Mouse (Mus musculus) kidney, adult 2 months (tissue): ENCODE results near the gene Ccdc189. TPM values are rescaled to one million over a fixed set of nuclear protein-coding genes. Genes with fewer than 3 reads are reported as not detected.
"Not testable (repeated sequence)": the region's sequence is repeated elsewhere in the genome, so short reads cannot be mapped to it uniquely, and the experiment has no call there.

Source experiments
- DNase-seq: peaks from one replicate; pipeline ENCODE4 v3.0.0; 2021
- H3K27ac ChIP-seq: fragments of 200-500 bp; 2 replicates; pipeline ENCODE4 v1.5.1; 2012; ENCODE audit warnings: low read depth, low read length, control low read depth, inconsistent platforms; ENCODE audit not compliant: insufficient read depth
- H3K27me3 ChIP-seq: fragments of 200-500 bp; replicated peaks from 2 replicates; pipeline ENCODE4 v1.6.1; 2012; ENCODE audit warnings: mild to moderate bottlenecking, moderate library complexity, low read length, inconsistent platforms; ENCODE audit not compliant: control insufficient read depth, insufficient read depth
- H3K36me3 ChIP-seq: fragments of 200-500 bp; 2 replicates; pipeline ENCODE4 v1.6.1; 2012; ENCODE audit warnings: mild to moderate bottlenecking, moderate library complexity, low read length, inconsistent platforms; ENCODE audit not compliant: control insufficient read depth, insufficient read depth
- H3K4me1 ChIP-seq: fragments of 200-500 bp; 2 replicates; pipeline ENCODE4 v1.6.1; 2011; ENCODE audit warnings: low read length; ENCODE audit not compliant: control insufficient read depth, insufficient read depth
- H3K4me3 ChIP-seq: fragments of 200-500 bp; 2 replicates; pipeline ENCODE4 v1.5.1; 2011; ENCODE audit warnings: mild to moderate bottlenecking, low read depth, low read length, control low read depth; ENCODE audit not compliant: insufficient read depth
- CTCF ChIP-seq: fragments of 200-500 bp; conservative IDR thresholded peaks from 2 replicates; pipeline ENCODE4 v1.5.1; 2011; ENCODE audit warnings: low read depth, mild to moderate bottlenecking, control low read depth, low read length, moderate library complexity, mixed read lengths; ENCODE audit not compliant: insufficient read depth, insufficient read length
- POLR2A ChIP-seq: fragments of 200-500 bp; IDR thresholded peaks from one replicate; pipeline ENCODE4 v1.6.1; 2011; ENCODE audit warnings: low read depth, low read length, control low read depth
- WGBS: fragments of 180-500 bp; shearing (Covaris S2); methylation state at CpG from one replicate; pipeline ENCODE4 v1.1.7; 2018; 5-methylcytosine and 5-hydroxymethylcytosine counted together
- polyA plus RNA-seq: library from polyadenylated mRNA; depleted of rRNA; stranded (reverse); fragments of >200 nt; gene quantifications from 2 replicates; pipeline ENCODE4 v1.2.3, GENCODE M21; 2012; rRNA removed

The Ccdc189 gene
- polyA plus RNA-seq = 17.1 and 18.6 TPM in 2 replicates

GRCm38 (mm10) chr7:127588011-127588871, at the start of gene Ccdc189, which contains the start of gene Rnf40:
Gene Ccdc189, minus strand, starts transcription at chr7:127588595.
Gene Rnf40, plus strand, starts transcription at chr7:127588767.
- H3K4me1 ChIP-seq = peaks cover 7% of the 10 kb centered on the region; the same call in 1 of the 2 replicates
- H3K36me3 ChIP-seq = no peaks in the 10 kb centered on the region; the same call in none of the 2 replicates
- WGBS = under 1% methylated on average over 50 of the region's 50 CpGs
- H3K27me3 ChIP-seq = no peaks in the 10 kb centered on the region
- peak within 1 kb of the TSS; percentile 73 for H3K27ac ChIP-seq
- TF ChIP-seq POLR2A (peak; percentile 71), CTCF (no peak)
- peak; percentile 99 for DNase-seq
- H3K4me3 ChIP-seq = peak within 1 kb of the TSS; percentile 91

GRCm38 (mm10) chr7:127636963-127637362, 48.6 kb upstream of the Ccdc189 start:
- H3K36me3 ChIP-seq = no peaks in the 10 kb centered on the region
- H3K4me1 ChIP-seq = peaks cover 4% of the 10 kb centered on the region
- no peaks in the 10 kb centered on the region for H3K27me3 ChIP-seq
- TF ChIP-seq CTCF (no peak), POLR2A (no peak)
- H3K4me3 ChIP-seq = peak overlapping the region; percentile 63
- peak; percentile 82 for DNase-seq
- 1% methylated on average over 27 of the region's 27 CpGs for WGBS
- H3K27ac ChIP-seq = no peak overlapping the region

- Histone ChIP-seq H3K36me3 (no peaks in the 10 kb centered on the region), H3K27ac (no peak overlapping the region), H3K27me3 (no peaks in the 10 kb centered on the region), H3K4me1 (no peaks in the 10 kb centered on the region), H3K4me3 (no peak overlapping the region)
- no peak for DNase-seq
- TF ChIP-seq CTCF (no peak), POLR2A (no peak)
- 84% methylated on average over 4 of the region's 4 CpGs for WGBS
These were observed 43.0 kb upstream of the Ccdc189 start for GRCm38 (mm10) chr7:127631416-127631815.

GRCm38 (mm10) chr7:127628646-127629045, 40.3 kb upstream of the Ccdc189 start:
- no peak for DNase-seq

DNA sequence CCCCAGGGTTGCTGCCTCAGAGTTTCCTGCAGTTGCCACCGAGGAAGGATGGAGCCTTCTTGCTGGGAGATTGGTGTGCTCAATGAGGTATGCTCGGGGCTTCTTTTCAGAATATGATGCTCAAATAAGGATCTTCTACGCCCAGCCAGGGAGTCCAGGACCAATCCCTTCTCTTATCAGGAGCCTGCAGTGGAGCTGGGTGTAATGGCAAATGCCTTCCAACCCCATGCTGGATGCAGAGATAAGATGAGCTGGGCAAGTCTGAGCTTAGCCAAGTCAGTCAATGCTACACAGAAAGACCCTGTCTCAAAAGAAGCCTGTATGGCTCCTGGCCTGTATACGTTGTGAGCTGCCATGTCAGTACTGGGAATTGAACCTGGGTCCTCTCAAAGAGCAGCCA, 38.1 kb upstream of the Ccdc189 start:
- Histone ChIP-seq H3K27ac (no peak overlapping the region), H3K4me3 (no peak overlapping the region), H3K27me3 (no peaks in the 10 kb centered on the region), H3K36me3 (no peaks in the 10 kb centered on the region), H3K4me1 (no peaks in the 10 kb centered on the region)
- no peak for TF ChIP-seq POLR2A
- TF ChIP-seq CTCF = no peak
- DNase-seq = no peak
- WGBS = 90% methylated on average over 4 of the region's 4 CpGs

More at GRCm38 (mm10) chr7:127628646-127629045, 40.3 kb upstream of the Ccdc189 start:
- no peaks in the 10 kb centered on the region for H3K36me3 ChIP-seq
- WGBS = 39% methylated on average over 5 of the region's 5 CpGs
- no peaks in the 10 kb centered on the region for H3K4me1 ChIP-seq
- no peak overlapping the region for H3K4me3 ChIP-seq
- no peak overlapping the region for H3K27ac ChIP-seq
- TF ChIP-seq CTCF = no peak
- TF ChIP-seq POLR2A = no peak
- no peaks in the 10 kb centered on the region for H3K27me3 ChIP-seq

GRCm38 (mm10) chr7:127626039-127626438, 37.6 kb upstream of the Ccdc189 start:
- no peak for TF ChIP-seq CTCF
- no peak for TF ChIP-seq POLR2A

GRCm38 (mm10) chr7:127618402-127618801, 30.0 kb upstream of the Ccdc189 start:
- H3K4me3 ChIP-seq, H3K27me3 ChIP-seq, H3K27ac ChIP-seq, DNase-seq, H3K36me3 ChIP-seq, H3K4me1 ChIP-seq: not testable (repeated sequence)
- 85% methylated on average over 7 of the region's 8 CpGs for WGBS

More at GRCm38 (mm10) chr7:127626039-127626438, 37.6 kb upstream of the Ccdc189 start:
- 98% methylated on average over 7 of the region's 7 CpGs for WGBS
- Histone ChIP-seq H3K27me3 (no peaks in the 10 kb centered on the region), H3K4me3 (no peak overlapping the region), H3K27ac (no peak overlapping the region), H3K4me1 (no peaks in the 10 kb centered on the region), H3K36me3 (no peaks in the 10 kb centered on the region)
- no peak for DNase-seq
